Mouse (Mus musculus): Measurements from ENCODE around the gene Sult1c2.
"Not testable (repeated sequence)": the region's sequence is repeated elsewhere in the genome, so short reads cannot be mapped to it uniquely, and the experiment has no call there.

Gene Sult1c2

GRCm38 (mm10) chr17:53845796-53846195 lies 343 bp downstream of the Sult1c2 start:
- Histone ChIP-seq H3K4me1 (replicated peaks; ENCODE audit: low read depth, low read length) (no peaks in the 10 kb centered on the region), H3K36me3 (ENCODE audit: insufficient read depth, low read length) (no peaks in the 10 kb centered on the region), H3K9me3 (ENCODE audit: low read length) (no peaks in the 10 kb centered on the region)

GRCm38 (mm10) chr17:53833366-53833765 lies 12.8 kb downstream of the Sult1c2 start:
- no peak for TF ChIP-seq POU5F1 (IDR thresholded peaks at IDR 0.05; ENCODE audit: borderline replicate concordance, low read length)
- TF ChIP-seq NANOG (IDR thresholded peaks at IDR 0.05; ENCODE audit: borderline replicate concordance, low read length): no peak
- TF ChIP-seq CTCF (conservative IDR thresholded peaks at IDR 0.05; ENCODE audit: low read length): peak; percentile 82
- Histone ChIP-seq H3K27me3 (ENCODE audit: insufficient read depth, low read length) (0 out of 2 replicates have a peak, but pooled peaks cover 3% of the 10 kb centered on the region), H3K4me3 (replicated peaks; ENCODE audit: low read length) (no peak overlapping the region), H3K9me3 (ENCODE audit: low read length) (no peaks in the 10 kb centered on the region), H3K4me1 (replicated peaks; ENCODE audit: low read depth, low read length) (no peaks in the 10 kb centered on the region), H3K36me3 (ENCODE audit: insufficient read depth, low read length) (no peaks in the 10 kb centered on the region)

More at GRCm38 (mm10) chr17:53845796-53846195, 343 bp downstream of the Sult1c2 start:
- H3K4me3 ChIP-seq (replicated peaks; ENCODE audit: low read length): no peak overlapping the region
- H3K27me3 ChIP-seq (ENCODE audit: insufficient read depth, low read length): 0 out of 2 replicates have a peak, but pooled peaks cover 3% of the 10 kb centered on the region
- TF ChIP-seq NANOG (IDR thresholded peaks at IDR 0.05; ENCODE audit: borderline replicate concordance, low read length) (no peak), CTCF (conservative IDR thresholded peaks at IDR 0.05; ENCODE audit: low read length) (no peak), POU5F1 (IDR thresholded peaks at IDR 0.05; ENCODE audit: borderline replicate concordance, low read length) (no peak)

GRCm38 (mm10) chr17:53803974-53804373 lies 42.2 kb downstream of the Sult1c2 start:
- not testable (repeated sequence) for H3K9me3 ChIP-seq (ENCODE audit: low read length); H3K36me3 ChIP-seq (ENCODE audit: insufficient read depth, low read length); H3K4me1 ChIP-seq (replicated peaks; ENCODE audit: low read depth, low read length); H3K27me3 ChIP-seq (ENCODE audit: insufficient read depth, low read length)
- peak overlapping the region; percentile 73 for H3K4me3 ChIP-seq (replicated peaks; ENCODE audit: low read length)

GRCm38 (mm10) chr17:53783381-53783780 lies 62.8 kb downstream of the Sult1c2 start:
- Histone ChIP-seq H3K4me3 (replicated peaks; ENCODE audit: low read length) (no peak overlapping the region), H3K36me3 (ENCODE audit: insufficient read depth, low read length) (no peaks in the 10 kb centered on the region)

More at GRCm38 (mm10) chr17:53783381-53783780, 62.8 kb downstream of the Sult1c2 start:
- Histone ChIP-seq H3K9me3 (ENCODE audit: low read length) (no peaks in the 10 kb centered on the region), H3K27me3 (ENCODE audit: insufficient read depth, low read length) (no peaks in the 10 kb centered on the region), H3K4me1 (replicated peaks; ENCODE audit: low read depth, low read length) (no peaks in the 10 kb centered on the region)
- TF ChIP-seq NANOG (IDR thresholded peaks at IDR 0.05; ENCODE audit: borderline replicate concordance, low read length) (no peak), CTCF (conservative IDR thresholded peaks at IDR 0.05; ENCODE audit: low read length) (no peak), POU5F1 (IDR thresholded peaks at IDR 0.05; ENCODE audit: borderline replicate concordance, low read length) (no peak)

Measured in E14TG2a.4 (cell line).